ENCODE assay signal across 25 mouse cellular contexts in the genomic region with DNA sequence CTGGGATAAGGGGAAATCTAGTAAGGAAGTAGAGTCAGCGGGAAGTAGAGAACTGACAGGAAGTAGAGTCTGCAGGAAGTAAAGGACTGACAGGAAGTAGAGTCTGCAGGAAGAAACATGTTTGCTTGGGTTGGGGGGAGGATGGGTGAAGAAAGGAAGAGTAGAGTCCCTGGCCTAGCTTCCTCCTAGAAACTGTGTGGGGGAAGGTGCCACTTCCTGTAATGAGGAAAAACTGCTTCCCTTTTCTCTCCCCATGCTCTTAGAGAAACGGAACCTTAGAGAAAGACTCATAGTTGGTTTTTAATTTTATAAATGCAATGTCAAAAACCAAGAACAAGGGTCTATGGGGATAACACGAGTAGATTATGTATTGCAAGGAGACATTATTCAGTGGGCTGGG. TPM values are rescaled to one million over a fixed set of nuclear protein-coding genes. Genes with fewer than 3 reads are reported as not detected.
"Had no signal": no experiment of that assay in that cellular context is flagged by ENCODE, and none has a peak within 500 bp of the region (broad histone marks: within the 10 kb centered on the region; RNA-seq: fewer than 3 reads in every experiment).

No protein-coding gene starts in this region.

- H3K27me3 ChIP-seq: lung, embryonic 15.5 days; megakaryocyte, embryonic 14.5 days; midbrain, embryonic 13.5 days; midbrain, embryonic 15.5 days; neural tube, embryonic 12.5 days; stomach, embryonic 15.5 days had no signal

- H3K4me1 ChIP-seq: lung, embryonic 15.5 days; megakaryocyte, embryonic 14.5 days; neural tube, embryonic 12.5 days; stomach, embryonic 15.5 days had no signal

- H3K9ac ChIP-seq: liver, postnatal 0 days; lung, embryonic 15.5 days; midbrain, embryonic 13.5 days; midbrain, embryonic 15.5 days; neural tube, embryonic 12.5 days; stomach, embryonic 15.5 days had no signal

- H3K27ac ChIP-seq: lung, embryonic 15.5 days; macrophage; midbrain, embryonic 15.5 days; neural tube, embryonic 12.5 days; stomach, embryonic 15.5 days; stomach, postnatal 0 days had no signal

- H3K9me3 ChIP-seq: lung, embryonic 15.5 days; midbrain, embryonic 13.5 days; midbrain, embryonic 15.5 days; stomach, embryonic 15.5 days had no signal

- H3K36me3 ChIP-seq: lung, embryonic 15.5 days; midbrain, embryonic 13.5 days; midbrain, embryonic 15.5 days; neural tube, embryonic 12.5 days; stomach, embryonic 15.5 days had no signal

- ATAC-seq: liver, postnatal 0 days; lung, postnatal 0 days; midbrain, embryonic 15.5 days had no signal

- H3K4me3 ChIP-seq: lung, embryonic 15.5 days; megakaryocyte, embryonic 14.5 days; midbrain, embryonic 13.5 days; midbrain, embryonic 15.5 days; neural tube, embryonic 12.5 days; stomach, embryonic 15.5 days had no signal

- DNase-seq: liver, postnatal 0 days; lung, adult 2 months; lung, postnatal 14 days; lung, postnatal 36 days; right cerebral cortex, postnatal 14 days; thymus, adult 2 months; thymus, postnatal 25 days; thymus, postnatal 4 days had no signal

- H3K4me2 ChIP-seq: lung, embryonic 15.5 days; midbrain, embryonic 11.5 days; midbrain, embryonic 13.5 days; neural tube, embryonic 12.5 days; stomach, embryonic 15.5 days had no signal

RNA-seq across cellular contexts. Expression of gene Tcl1, which starts 12.5 kb away (rescaled TPM):
- total RNA-seq: midbrain, postnatal 0 days; monocyte, adult 5-6 weeks; neutrophil, adult 5-6 weeks had no signal
- polyA plus RNA-seq: liver, postnatal 0 days; lung, adult 2 months; lung, embryonic 15.5 days; lung, postnatal 0 days; macrophage; midbrain, embryonic 11.5 days; midbrain, embryonic 13.5 days; midbrain, embryonic 15.5 days; midbrain, postnatal 0 days; neural tube, embryonic 12.5 days; neural tube, embryonic 14.5 days; spleen, adult 2 months; stomach, embryonic 15.5 days; stomach, postnatal 0 days; urinary bladder, adult 2 months had no signal

RNA-seq across cellular contexts. Expression of gene Tcl1b4, which starts 33.3 kb away (rescaled TPM):
- total RNA-seq: midbrain, postnatal 0 days; monocyte, adult 5-6 weeks; neutrophil, adult 5-6 weeks had no signal
- polyA plus RNA-seq: liver, postnatal 0 days; lung, adult 2 months; lung, embryonic 15.5 days; lung, postnatal 0 days; macrophage; midbrain, embryonic 11.5 days; midbrain, embryonic 13.5 days; midbrain, embryonic 15.5 days; midbrain, postnatal 0 days; neural tube, embryonic 12.5 days; neural tube, embryonic 14.5 days; spleen, adult 2 months; stomach, embryonic 15.5 days; stomach, postnatal 0 days; thymus, adult 2 months; urinary bladder, adult 2 months had no signal

RNA-seq across cellular contexts. Expression of gene Tcl1b3, which starts 44.2 kb away (rescaled TPM):
- total RNA-seq: midbrain, postnatal 0 days; monocyte, adult 5-6 weeks; neutrophil, adult 5-6 weeks had no signal
- polyA plus RNA-seq: liver, postnatal 0 days; lung, adult 2 months; lung, embryonic 15.5 days; lung, postnatal 0 days; macrophage; midbrain, embryonic 11.5 days; midbrain, embryonic 13.5 days; midbrain, embryonic 15.5 days; midbrain, postnatal 0 days; neural tube, embryonic 12.5 days; neural tube, embryonic 14.5 days; spleen, adult 2 months; stomach, embryonic 15.5 days; stomach, postnatal 0 days; testis, adult 2 months; thymus, adult 2 months; urinary bladder, adult 2 months had no signal

RNA-seq across cellular contexts. Expression of gene Tcl1b5, which starts 58.9 kb away (rescaled TPM):
- total RNA-seq: midbrain, postnatal 0 days; monocyte, adult 5-6 weeks; neutrophil, adult 5-6 weeks had no signal
- polyA plus RNA-seq: liver, postnatal 0 days; lung, adult 2 months; lung, embryonic 15.5 days; lung, postnatal 0 days; macrophage; midbrain, embryonic 11.5 days; midbrain, embryonic 13.5 days; midbrain, embryonic 15.5 days; midbrain, postnatal 0 days; neural tube, embryonic 12.5 days; neural tube, embryonic 14.5 days; spleen, adult 2 months; stomach, embryonic 15.5 days; stomach, postnatal 0 days; testis, adult 2 months; urinary bladder, adult 2 months had no signal
